Comparison of ENCODE assay signal across 8 mouse cellular contexts in the genomic region with DNA sequence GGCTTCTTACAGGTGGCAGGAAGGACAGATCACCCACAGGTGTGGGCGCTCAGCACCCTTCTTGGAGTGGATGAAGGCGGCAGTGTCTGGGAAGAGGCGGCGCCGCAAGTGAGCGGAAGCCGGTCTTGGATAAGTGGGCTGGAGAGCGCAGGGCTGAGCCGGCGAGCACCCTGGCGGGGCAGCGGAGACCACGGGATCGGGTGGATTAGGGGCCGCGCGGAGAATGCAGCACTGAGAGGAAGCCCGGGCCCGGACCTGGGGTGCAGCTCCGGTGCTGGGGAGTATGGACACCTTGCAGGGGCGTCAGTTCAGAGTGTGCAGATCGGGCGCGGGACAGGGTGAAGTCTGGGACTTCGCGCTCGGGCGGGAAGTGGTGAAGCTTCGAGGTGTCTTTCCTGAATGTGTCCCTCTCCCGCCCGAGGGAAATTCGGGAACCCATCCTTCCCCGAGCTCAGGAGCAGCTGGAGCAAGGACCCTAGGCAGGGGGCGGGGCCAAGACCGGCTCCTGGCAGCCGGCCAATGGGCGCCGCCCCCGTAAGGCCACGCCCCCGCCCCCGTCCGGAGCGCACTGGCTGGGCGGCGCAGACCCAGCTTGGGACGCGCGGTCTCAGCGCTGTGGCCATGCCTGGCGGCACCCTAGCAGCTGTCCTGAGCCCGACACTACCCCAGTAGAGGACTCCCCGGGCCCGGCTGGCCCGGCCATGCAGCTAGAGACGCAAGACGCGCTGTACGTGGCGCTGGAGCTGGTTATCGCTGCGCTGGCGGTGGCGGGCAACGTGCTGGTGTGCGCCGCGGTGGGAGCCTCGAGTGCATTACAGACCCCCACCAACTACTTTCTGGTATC. TPM values are rescaled to one million over a fixed set of nuclear protein-coding genes. Genes with fewer than 3 reads are reported as not detected.
A peak's percentile ranks its signal among the peaks of the same experiment; 100 is the strongest.
DNase-seq lines count a peak whose midpoint lies in the region; ATAC-seq and TF ChIP-seq lines count a peak whose summit lies in the region.

A gene (plus strand): TSS at position 584 of the 844 bp plus-strand sequence.

- H3K4me3 ChIP-seq in cerebellum, adult 2 months (replicated peaks; ENCODE audit: insufficient read depth, low read depth, low read length), result peak within 1 kb of the TSS; percentile 44
- H3K4me3 ChIP-seq in hindbrain, embryonic 11.5 days (ENCODE audit: low read depth, low read length), result peak within 1 kb of the TSS; percentile 60

- ATAC-seq in hindbrain, embryonic 11.5 days (ENCODE audit: low FRiP score), result peak; percentile 96
- ATAC-seq in megakaryocyte-erythroid progenitor cell, adult 5-6 weeks (replicated peaks; ENCODE audit: low FRiP score, low TSS enrichment, poor library complexity, severe bottlenecking), result peak; percentile 66

- intact Hi-C loops in left cerebral cortex, postnatal 36 days (cut with DNase I), result no loop called here

- H3K36me3 ChIP-seq in hindbrain, embryonic 11.5 days (ENCODE audit: control insufficient read depth, insufficient read depth, low read length), result no peaks in the 10 kb centered on the region

- peaks cover 2% of the 10 kb centered on the region; the same call in 1 of the 2 replicates for H3K27me3 ChIP-seq in cerebellum, adult 2 months (ENCODE audit: control insufficient read depth, insufficient read depth, low read length)
- peaks cover 22% of the 10 kb centered on the region for H3K27me3 ChIP-seq in hindbrain, embryonic 11.5 days (ENCODE audit: control insufficient read depth, insufficient read depth, low read length)

- H3K4me1 ChIP-seq in cerebellum, adult 2 months (ENCODE audit: control insufficient read depth, insufficient read depth, low read length), result no peaks in the 10 kb centered on the region
- peaks cover 8% of the 10 kb centered on the region; the same call in 1 of the 2 replicates for H3K4me1 ChIP-seq in hindbrain, embryonic 11.5 days (replicated peaks; ENCODE audit: control insufficient read depth, insufficient read depth, low read length)

- peak; percentile 87 for DNase-seq in NIH3T3 (ENCODE audit: low read depth)
- peak; percentile 31 to 32 for DNase-seq in cerebellum, adult 2 months
- peak; percentile 21 to 54 for DNase-seq in frontal cortex, postnatal 10 days (ENCODE audit: low spot score in 2 of 2)
- DNase-seq in hindbrain, embryonic 11.5 days (ENCODE audit: low spot score), result peak; percentile 97
- DNase-seq in left cerebral cortex, postnatal 36 days (ENCODE audit: low spot score in 2 of 2), result peak; percentile 31
- peak; percentile 64 for DNase-seq in right cerebral cortex, postnatal 4 days
- DNase-seq in yolk sac, embryonic 10.5 days (ENCODE audit: low spot score), result peak; percentile 85

- no peak within 1 kb of the TSS for H3K27ac ChIP-seq in cerebellum, adult 2 months (ENCODE audit: insufficient read depth, low read length)
- H3K27ac ChIP-seq in hindbrain, embryonic 11.5 days (ENCODE audit: low read depth, low read length), result no peak within 1 kb of the TSS

- H3K4me2 ChIP-seq in hindbrain, embryonic 11.5 days (replicated peaks; ENCODE audit: low read depth, low read length), result peak within 1 kb of the TSS; percentile 100

- TF ChIP-seq POLR2A in cerebellum, adult 2 months (IDR thresholded peaks at IDR 0.05; ENCODE audit: borderline replicate concordance, insufficient read depth, low read length), result no peak

- TF ChIP-seq CTCF in cerebellum, adult 2 months (IDR thresholded peaks at IDR 0.05; ENCODE audit: borderline replicate concordance, insufficient read depth, low read depth, low read length), result no peak

- under 1% methylated on average over 69 of the region's 69 CpGs for WGBS in cerebellum, adult 2 months
- WGBS in hindbrain, embryonic 11.5 days, result under 1% methylated on average over 69 of the region's 69 CpGs

- no peaks in the 10 kb centered on the region for H3K9me3 ChIP-seq in hindbrain, embryonic 11.5 days (ENCODE audit: control insufficient read depth, low read length)

- H3K9ac ChIP-seq in hindbrain, embryonic 11.5 days (ENCODE audit: low read depth, low read length), result peak within 1 kb of the TSS; percentile 50; the same call in 1 of the 2 replicates

RNA-seq across cellular contexts. Expression of the gene that starts here (rescaled TPM):
- polyA plus RNA-seq in cerebellum, adult 2 months (2012; rRNA removed), result 6.4 and 7.7 TPM in 2 replicates
- 4.5 and 5.7 TPM in 2 replicates for polyA plus RNA-seq in hindbrain, embryonic 11.5 days (2014; fragmentation: Nextera tagmentation; extraction: Ambion mirVana)
- 1 to 10 TPM; 6.6 to 7.0 TPM for total RNA-seq in left cerebral cortex, postnatal 36 days (2021)
- not detected in 2 replicates for total RNA-seq in megakaryocyte-erythroid progenitor cell, adult 5-6 weeks (2014; fragmentation: Nextera tagmentation)
- total RNA-seq in megakaryocyte-erythroid progenitor cell, adult 5-6 weeks (2017), result not detected in 2 replicates

Comparison
In these comparisons a context has a peak if more than half of its experiments do, and no peak if none do; other contexts are left out.
1. RNA of the gene that starts here (total RNA-seq): 6.6 to 7.0 TPM in left cerebral cortex, postnatal 36 days; not detected in megakaryocyte-erythroid progenitor cell, adult 5-6 weeks; every median in the first group is over 4 times any median in the second.
2. Peak in ATAC-seq in megakaryocyte-erythroid progenitor cell, adult 5-6 weeks; RNA of the gene not detected or under 1 TPM.
3. DNase-seq: peak in every context shown above with its lines; median percentile 97 in hindbrain, embryonic 11.5 days; 87 in NIH3T3; 85 in yolk sac, embryonic 10.5 days; 64 in right cerebral cortex, postnatal 4 days; 38 in frontal cortex, postnatal 10 days; 32 in cerebellum, adult 2 months; 31 in left cerebral cortex, postnatal 36 days.